Mouse (Mus musculus) kidney, adult 8-10 months (tissue): Measurements from ENCODE around the gene Ret.

Source experiments
- DNase-seq, 2 experiments: peaks; one replicate each; pipeline ENCODE4 v3.0.0; 2022

Gene Ret

GRCm38 (mm10) chr6:118173251-118173974 lies 24.1 kb downstream of the Ret start:
- DNase-seq = no peak

- no peak for DNase-seq
Observed at GRCm38 (mm10) chr6:118171386-118171785, 26.1 kb downstream of the Ret start.

- no peak for DNase-seq
Observed at GRCm38 (mm10) chr6:118168106-118168505, 29.4 kb downstream of the Ret start.

- DNase-seq = no peak
Observed at GRCm38 (mm10) chr6:118167013-118167412, 30.5 kb downstream of the Ret start.

- DNase-seq = no peak
Observed at GRCm38 (mm10) chr6:118165516-118165915, 32.0 kb downstream of the Ret start.

- no peak for DNase-seq
Observed at GRCm38 (mm10) chr6:118164691-118165090, 32.8 kb downstream of the Ret start.

GRCm38 (mm10) chr6:118163086-118163485 lies 34.4 kb downstream of the Ret start:
- DNase-seq = no peak

GRCm38 (mm10) chr6:118162457-118163082 lies 34.9 kb downstream of the Ret start:
- DNase-seq = peak in 1 of 2 experiments; percentile 24

- no peak for DNase-seq
Observed at GRCm38 (mm10) chr6:118153091-118153490, 44.4 kb downstream of the Ret start.

GRCm38 (mm10) chr6:118150988-118151387 lies 46.5 kb downstream of the Ret start:
- no peak for DNase-seq

- DNase-seq = no peak
Observed at GRCm38 (mm10) chr6:118150538-118150937, 47.0 kb downstream of the Ret start.

GRCm38 (mm10) chr6:118150128-118150527 lies 47.4 kb downstream of the Ret start:
- no peak for DNase-seq

GRCm38 (mm10) chr6:118140961-118141360 lies 56.6 kb downstream of the Ret start:
- DNase-seq = no peak

GRCm38 (mm10) chr6:118138731-118139709 lies 58.5 kb downstream of the Ret start, which contains the start of gene Csgalnact2:
Gene Csgalnact2 (minus strand): TSS chr6:118139140.
- peak; percentile 90 to 96 for DNase-seq

GRCm38 (mm10) chr6:118137148-118137547 lies 60.4 kb downstream of the Ret start:
- DNase-seq = no peak

GRCm38 (mm10) chr6:118134461-118134860 lies 63.1 kb downstream of the Ret start:
- DNase-seq = no peak

- no peak for DNase-seq
Observed at GRCm38 (mm10) chr6:118130022-118130421, 67.5 kb downstream of the Ret start.

- no peak for DNase-seq
Observed at GRCm38 (mm10) chr6:118127827-118128487, 69.6 kb downstream of the Ret start.

- no peak for DNase-seq
Observed at GRCm38 (mm10) chr6:118127198-118127597, 70.3 kb downstream of the Ret start.

GRCm38 (mm10) chr6:118126577-118126976 lies 70.9 kb downstream of the Ret start:
- DNase-seq = no peak

GRCm38 (mm10) chr6:118122767-118123166 lies 74.8 kb downstream of the Ret start:
- DNase-seq = no peak

GRCm38 (mm10) chr6:118111810-118112209 lies 85.7 kb downstream of the Ret start:
- DNase-seq = no peak
